Mouse (Mus musculus) G1E (cell line): ENCODE measurements around the gene Anxa9.

Experiments used
- CTCF ChIP-seq: IDR thresholded peaks from 2 replicates; pipeline ENCODE4 v1.5.1; 2012; ENCODE audit warnings: low read depth, low read length, inconsistent platforms, mixed read lengths
- GATA1 ChIP-seq: IDR thresholded peaks from 2 replicates; pipeline ENCODE4 v1.6.1; 2012; ENCODE audit warnings: borderline replicate concordance, low read length, inconsistent platforms, mixed read lengths
- GATA2 ChIP-seq: IDR thresholded peaks from 2 replicates; pipeline ENCODE4 v1.6.1; 2012; ENCODE audit warnings: low read depth, low read length, inconsistent platforms, borderline replicate concordance
- POLR2AphosphoS5 ChIP-seq: IDR thresholded peaks from 2 replicates; pipeline ENCODE4 v1.6.1; 2012; ENCODE audit warnings: low read depth, low read length, inconsistent platforms; ENCODE audit not compliant: insufficient replicate concordance
- TAL1 ChIP-seq: conservative IDR thresholded peaks from 2 replicates; pipeline ENCODE4 v1.6.1; 2012; ENCODE audit warnings: low read depth, low read length, inconsistent platforms, mixed read lengths

DNA sequence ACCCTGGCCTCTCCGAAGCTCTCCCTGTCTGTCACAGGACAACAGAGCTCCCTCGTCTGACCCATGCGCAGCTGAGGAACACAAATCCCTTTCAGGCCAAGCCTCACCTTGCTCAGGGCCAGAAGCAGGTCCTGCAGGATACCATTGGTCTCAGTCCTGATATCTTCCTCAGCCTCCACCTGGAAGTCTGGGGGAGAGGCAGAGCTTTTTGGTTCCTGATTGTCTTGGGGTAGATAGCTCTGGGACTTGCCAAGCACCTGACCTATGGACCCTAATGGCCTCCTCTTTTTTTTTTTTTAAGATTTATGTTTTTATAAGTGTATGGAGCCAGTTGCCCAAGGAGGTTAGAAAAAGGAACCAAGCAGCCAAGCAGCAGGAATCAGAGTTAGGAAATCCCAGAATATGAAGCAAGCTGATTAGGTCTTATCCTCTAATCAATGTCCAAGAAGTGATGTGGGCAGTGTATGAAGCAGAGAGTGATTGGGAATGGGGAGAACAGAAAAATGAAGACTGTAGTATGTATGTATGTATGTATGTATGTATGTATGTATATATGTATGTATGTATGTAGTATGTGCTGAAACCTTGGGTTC, 5.7 kb downstream of the Anxa9 start:
- no peak for TF ChIP-seq GATA1
- TF ChIP-seq CTCF: no peak
- no peak for TF ChIP-seq TAL1
- TF ChIP-seq POLR2AphosphoS5: no peak
- no peak for TF ChIP-seq GATA2
